Mouse (Mus musculus) liver, adult 10 weeks (tissue): ENCODE results near the gene Sumo1. TPM values are rescaled to one million over a fixed set of nuclear protein-coding genes. Genes with fewer than 3 reads are reported as not detected.

Experiments used
- polyA plus RNA-seq: library from polyadenylated mRNA; stranded (reverse); fragments of 350-450 nt; fragmentation: Illumina TruSeq; extraction: RNeasy Lipid Tissue Mini Kit (QIAGEN cat#74804); gene quantifications from one replicate; pipeline ENCODE4 v1.2.3, GENCODE M21; 2014; ENCODE audit warnings: low read depth, low replicate concordance

Gene Sumo1
- 125 TPM for polyA plus RNA-seq

DNA sequence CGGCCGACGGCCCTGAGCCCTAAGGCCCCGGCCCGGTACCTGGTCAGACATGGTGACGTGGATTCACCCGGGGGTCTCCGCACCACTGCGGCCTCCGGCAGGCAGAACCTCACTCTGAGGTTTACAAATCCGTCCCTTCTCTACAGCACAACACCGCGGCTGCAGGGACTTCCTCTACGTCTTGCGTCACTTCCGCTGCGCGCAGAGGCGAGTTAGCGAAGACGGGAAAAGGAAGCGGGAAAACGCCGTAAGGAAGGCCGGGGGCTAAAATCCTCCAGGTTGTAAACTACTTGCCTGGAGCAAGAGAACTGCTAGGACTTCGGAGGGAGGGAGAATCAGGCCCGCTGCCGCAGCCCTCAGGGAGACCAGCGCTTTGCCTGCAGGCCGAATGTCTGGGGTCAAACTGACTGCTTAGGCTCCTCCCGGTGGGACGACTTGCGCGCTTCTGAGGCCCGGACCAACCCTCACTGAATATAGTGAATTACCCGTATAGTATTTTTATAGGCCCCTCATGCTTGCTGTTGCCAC is at the start of gene Sumo1:
Gene Sumo1 (minus strand): TSS at position 194 of the 528 bp plus-strand sequence.

DNA sequence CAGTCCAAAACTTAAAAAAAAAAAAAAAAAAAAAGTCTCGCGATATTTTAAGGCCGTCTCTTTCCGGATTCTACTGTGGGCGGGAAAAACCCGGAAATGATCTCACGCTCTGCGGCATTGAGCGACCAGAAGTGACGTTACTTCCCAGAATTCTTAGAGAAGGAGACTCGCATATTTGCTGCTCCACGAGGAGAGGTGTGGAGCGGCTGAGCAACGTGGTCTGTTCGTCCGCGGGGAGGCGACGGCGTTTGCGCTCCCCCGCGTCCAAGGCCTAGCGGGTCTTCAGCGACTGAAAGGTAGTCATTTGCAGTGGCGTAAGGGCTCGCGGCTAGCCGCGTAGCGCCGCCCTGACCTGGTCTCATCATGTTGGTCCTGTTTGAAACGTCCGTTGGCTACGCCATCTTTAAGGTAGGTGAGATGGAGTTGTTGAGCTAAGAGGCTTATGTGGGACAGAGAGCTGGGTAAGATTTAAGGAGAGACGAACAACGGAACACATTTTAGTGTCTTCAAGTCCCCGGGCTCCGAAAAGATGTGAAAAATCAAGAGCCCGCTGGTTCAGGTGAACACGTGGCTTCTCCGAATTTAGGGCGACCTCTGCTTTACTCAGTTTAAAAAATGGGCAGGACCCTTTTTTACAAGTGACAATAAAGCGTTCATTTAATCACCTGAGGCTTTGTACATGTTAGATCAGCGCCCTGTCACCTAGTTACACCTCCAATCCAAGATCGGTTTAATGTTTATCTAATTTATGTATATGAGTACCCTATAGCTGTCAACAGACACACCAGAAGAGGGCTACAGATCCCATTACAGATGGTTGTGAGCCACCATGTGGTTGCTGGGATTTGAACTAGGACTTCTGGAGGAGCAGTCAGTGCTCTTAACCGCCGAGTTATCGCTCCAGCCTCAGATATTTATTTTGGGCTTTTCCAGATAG is 14.5 kb upstream of the Sumo1 start, which contains the start of gene Nop58:
Gene Nop58 (plus strand): TSS at position 153 of the 937 bp plus-strand sequence.

Other genes with a start within 250 kb of the Sumo1 start
- 20.7 TPM for gene Fzd7, start 188.4 kb downstream of the Sumo1 start, polyA plus RNA-seq
- not detected for gene Gm973, start 154.6 kb downstream of the Sumo1 start, polyA plus RNA-seq
- gene Nop58, start 14.1 kb upstream of the Sumo1 start, polyA plus RNA-seq = 83.5 TPM
- 18.2 TPM for gene Bmpr2, start 92.6 kb upstream of the Sumo1 start, polyA plus RNA-seq
- 6.1 TPM for gene Fam117b, start 242.2 kb upstream of the Sumo1 start, polyA plus RNA-seq